Mouse (Mus musculus) fibroblast of lung, adult 2 months (primary cell): ENCODE data around the gene Slc7a1.

ENCODE experiments used
- DNase-seq: peaks from one replicate; pipeline ENCODE4 v3.0.0-alpha.2; 2011; ENCODE audit warnings: low read depth

Slc7a1 gene

DNA sequence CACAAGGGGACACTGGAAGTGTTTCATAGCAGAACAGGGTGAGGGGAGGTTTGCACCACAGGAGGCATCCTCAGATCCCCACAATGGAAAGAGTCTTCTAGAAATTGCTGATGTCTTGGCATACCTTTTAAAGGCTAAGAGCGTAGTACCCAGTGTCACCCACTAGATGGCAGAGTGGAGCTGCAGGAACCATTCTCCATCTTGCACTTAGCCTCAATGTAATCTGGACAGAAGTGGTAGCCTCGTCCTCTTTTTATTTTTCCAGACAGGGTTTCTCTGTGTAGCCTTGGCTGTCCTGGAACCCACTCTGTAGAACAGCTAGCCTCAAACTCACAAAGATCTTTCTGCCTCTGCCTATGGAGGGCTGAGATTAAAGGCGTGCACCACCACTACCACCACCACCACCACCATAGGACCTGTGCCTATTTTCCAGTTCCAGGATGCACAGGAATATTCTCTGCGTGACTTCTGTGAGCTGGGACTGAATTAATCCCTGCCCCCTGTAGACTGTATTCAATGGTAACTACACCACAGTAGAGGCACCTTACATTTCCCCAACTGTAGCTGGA lies 74.3 kb downstream of the Slc7a1 start:
- DNase-seq, result peak; percentile 33

DNA sequence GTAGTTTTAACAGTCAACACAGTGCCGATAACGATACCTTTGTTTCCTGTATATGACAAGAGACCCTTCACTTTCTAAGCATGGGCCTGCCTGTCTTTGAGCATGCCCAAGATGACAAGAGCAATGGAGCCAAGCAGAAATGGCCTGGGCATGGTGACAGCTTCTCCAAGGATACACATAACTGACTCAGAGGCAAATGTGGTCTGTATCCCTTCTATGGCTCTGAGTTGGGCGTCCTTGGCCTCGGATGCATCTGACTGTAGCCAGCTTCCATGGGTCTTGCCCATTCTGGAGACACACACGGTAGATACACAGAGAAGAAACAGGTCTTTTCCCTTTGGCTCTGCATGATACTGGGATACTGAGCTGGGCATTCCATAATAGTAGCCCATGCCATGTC lies 84.8 kb downstream of the Slc7a1 start:
- DNase-seq, result no peak

DNA sequence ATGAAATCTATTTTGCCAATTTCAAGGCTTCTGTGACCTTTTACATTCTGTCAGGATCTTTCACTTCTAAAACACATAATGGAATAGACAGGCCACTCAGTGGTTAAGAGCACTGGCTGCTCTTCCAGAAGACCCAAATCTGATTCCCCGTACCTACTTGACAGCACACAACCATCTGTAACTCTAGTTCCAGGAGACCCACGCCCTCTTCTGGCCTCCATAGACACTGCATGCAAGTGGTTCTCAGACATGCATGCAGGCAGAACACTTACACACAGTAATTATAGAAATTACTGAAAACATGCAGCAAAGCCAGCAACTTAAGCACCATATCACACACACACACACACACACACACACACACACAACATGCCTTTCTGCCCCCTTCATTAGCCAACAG lies 87.3 kb downstream of the Slc7a1 start:
- DNase-seq, result no peak

DNA sequence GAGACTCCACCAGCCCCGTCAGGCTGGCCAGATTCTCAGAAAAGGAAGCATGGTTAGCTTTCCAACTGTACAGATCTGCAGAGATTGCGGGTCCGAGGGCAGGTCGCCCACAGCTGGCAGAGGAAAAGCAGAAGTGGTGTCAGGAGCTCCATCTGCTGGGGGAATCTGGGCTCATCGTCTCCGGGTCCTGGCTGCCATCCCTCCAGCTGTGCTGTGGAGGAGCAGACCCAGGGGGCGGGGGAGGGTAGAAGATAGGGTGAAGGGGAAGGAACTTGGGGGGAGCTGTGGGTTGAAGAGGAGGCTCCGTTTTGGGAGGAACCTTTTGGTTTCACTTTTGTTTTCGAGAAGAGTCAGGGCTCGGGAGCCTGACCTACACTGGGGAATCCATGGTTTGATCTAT lies 88.9 kb downstream of the Slc7a1 start:
- DNase-seq, result no peak

DNA sequence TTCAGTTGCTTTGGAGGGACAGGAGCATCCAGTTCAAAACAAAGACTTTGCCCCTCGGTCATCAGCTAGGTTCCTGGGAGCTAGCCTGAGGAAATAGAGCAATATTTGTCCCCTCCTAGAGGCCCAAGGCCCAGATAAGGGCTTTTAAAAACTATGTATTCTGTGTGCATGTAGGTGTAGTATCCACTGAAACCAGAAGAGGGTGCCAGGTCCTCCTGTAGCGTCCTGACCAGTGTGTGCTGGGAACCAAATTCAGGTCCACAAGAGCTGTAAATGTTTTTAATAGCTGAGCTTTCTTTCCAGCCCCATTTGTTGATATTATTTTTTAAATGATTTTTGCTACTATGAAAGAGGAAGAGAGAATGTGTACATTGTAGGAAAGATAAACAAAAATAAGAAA lies 95.6 kb downstream of the Slc7a1 start:
- DNase-seq, result no peak

DNA sequence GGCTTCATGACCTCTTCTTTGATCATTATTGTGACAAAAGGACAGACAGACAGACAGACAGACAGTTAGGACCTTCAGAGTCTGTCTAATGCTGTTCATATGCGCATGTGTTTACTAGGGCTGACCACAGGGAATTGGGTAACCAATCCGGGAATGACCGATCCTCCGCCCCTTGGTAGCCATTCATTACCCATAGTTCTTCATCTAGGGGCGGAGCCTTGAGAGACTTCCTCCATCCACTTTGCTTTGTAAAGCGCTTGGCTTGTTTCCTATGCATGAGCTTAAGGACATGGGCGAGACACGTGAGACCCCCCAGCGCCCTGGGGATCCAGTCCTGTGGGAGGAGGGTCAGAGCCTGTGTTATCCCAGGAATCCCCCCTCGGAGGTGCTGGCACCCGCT lies 96.7 kb downstream of the Slc7a1 start:
- no peak for DNase-seq

DNA sequence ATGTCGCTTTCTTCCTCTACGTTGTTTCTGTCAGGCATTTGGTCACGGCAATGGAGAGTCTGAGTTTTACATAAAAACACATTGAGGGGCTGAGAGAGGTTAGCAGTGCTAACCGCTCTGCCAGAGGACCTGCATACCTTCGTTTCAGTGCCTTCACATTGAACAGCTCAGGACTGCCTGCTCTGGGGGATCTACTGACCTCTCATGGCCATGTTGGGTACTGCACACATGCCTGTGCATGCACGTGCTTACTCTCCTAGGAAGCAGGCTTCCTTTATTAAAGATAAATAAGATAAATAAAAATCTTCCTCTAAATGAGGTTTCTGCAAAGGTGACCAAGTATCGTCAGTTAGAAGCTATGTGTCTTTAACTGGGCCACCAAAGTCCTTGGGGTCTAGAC lies 106.4 kb downstream of the Slc7a1 start:
- DNase-seq, result no peak

DNA sequence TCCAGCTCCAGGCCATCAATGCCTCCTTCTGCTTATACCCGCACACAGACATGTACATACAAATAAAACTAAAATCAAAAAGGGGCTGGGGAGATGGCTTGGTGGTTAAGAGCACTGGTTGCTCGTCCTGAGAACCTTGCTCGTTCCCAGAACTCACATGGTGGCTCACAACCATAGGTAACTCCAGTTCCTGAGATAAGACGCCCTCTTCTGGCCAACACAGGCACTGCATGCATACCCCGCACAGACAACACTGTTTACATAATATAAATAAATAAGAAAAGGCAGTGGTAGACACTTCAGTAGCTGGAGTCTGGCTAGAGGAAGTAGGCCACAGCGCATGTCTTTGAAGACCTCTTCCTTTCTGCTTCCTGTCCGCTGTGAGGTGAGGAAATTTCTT lies 106.8 kb downstream of the Slc7a1 start:
- DNase-seq, result no peak

DNA sequence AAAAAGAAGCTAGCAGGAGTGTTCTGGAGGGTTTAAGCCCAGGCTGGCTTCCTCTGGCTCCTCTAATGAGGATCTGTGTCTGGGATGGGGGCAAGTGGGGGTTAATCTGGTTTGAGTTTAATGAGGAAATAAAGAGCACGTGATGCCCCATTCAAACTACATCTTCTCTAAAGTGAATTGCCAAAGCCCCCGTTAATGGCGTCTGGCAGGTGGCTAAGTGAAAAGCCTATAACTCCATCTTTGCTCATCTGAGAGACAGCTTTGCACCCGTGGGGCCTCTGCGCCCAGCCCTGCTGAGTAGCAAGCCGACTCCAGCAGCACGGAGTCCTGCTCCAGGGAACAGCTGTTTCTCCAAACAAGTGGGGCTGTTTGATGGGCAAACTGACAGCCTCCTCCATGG lies 109.8 kb downstream of the Slc7a1 start:
- no peak for DNase-seq

DNA sequence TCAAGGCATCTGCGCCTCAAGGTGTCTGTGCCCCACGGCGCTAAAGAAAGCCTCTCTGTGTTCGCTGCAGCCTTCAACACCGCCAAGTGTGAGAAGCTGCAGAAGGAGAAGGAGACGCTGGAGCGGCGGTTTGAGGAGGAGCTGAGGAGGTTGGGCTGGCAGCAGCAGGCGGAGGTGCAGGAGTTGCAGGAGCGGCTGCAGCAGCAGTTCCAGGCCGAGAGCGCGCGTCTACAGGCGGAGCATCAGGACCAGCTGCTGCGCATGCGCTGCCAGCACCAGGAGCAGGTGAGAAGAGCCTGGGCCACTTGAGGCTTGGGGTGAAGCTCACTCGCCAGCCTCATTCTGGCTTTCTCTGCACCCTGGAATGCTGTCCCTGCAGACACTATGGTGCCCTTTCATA lies 110.9 kb downstream of the Slc7a1 start:
- DNase-seq, result no peak

DNA sequence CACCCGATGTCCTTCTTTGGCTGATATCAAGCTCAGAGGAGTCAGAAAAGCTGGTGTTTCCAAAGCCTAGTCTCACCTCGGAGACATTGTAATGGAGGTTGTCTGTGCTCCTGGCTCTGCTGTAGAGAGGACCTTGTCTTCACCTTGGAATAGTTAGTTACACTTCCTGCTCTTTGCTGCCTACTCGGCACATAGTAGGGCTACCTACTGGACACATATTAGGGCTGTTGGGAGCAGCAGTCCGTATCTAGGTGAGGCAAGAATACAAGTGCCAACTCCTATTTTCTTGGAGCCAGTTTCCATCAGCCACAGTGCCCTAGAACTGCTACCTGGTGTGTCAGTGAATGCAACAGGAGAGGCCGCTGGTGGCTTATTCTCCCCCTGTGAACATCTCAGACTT lies 112.2 kb downstream of the Slc7a1 start:
- DNase-seq, result no peak

DNA sequence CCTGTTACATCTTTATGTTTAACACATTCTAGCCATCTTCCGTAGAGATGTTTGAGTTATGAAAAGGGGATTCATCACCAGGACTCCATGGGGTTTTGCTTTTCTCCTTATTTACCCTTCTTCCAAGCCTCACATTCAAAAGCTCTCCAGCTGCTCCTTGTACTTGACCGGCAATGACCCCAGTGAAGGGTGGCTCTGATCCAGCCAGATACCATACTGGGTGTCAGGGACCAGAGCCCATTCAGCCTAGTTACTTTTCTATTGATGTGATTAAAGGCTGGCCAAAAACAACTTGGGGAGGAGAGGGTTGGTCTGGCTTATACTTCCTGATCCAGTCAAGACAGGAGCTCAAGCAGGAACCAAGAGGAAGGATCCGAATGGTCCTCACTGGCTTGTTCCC lies 116.1 kb downstream of the Slc7a1 start:
- no peak for DNase-seq

DNA sequence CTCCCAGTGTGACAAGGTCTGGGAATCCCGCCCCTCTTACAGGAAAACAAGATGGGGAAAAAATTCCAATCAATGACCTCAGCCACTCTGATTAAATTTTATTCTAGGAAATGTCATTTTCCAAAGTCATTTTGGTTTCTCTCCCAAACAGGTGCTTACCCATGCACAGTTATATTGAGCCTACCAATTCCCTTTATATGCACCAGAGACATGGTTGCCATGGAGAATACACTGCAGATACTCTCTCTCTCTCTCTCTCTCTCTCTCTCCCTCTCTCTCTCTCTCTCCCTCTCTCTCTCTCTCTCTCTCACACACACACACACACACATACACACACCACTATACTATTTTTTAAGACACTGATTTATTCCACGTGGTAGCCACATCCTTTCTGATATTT lies 116.5 kb downstream of the Slc7a1 start:
- no peak for DNase-seq

DNA sequence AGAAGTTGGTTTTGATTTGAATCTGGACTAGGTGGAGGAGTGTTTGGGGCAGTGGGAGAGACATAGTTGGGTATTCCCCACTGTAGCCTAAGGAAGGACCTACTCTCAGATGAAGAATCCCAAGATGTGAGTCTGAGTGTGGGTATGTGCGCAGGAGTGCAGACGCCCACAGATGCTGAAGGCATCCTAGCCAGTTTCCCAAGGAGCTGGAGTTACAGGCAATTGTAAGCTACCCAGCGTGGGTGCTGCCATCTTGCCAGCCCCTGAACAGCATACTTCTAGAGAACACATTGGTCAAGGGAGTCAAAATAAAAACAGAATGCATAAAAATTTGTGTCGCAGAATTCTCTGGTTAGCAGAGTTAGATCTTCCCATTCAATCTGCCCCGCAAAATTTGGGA lies 117.1 kb downstream of the Slc7a1 start:
- no peak for DNase-seq

DNA sequence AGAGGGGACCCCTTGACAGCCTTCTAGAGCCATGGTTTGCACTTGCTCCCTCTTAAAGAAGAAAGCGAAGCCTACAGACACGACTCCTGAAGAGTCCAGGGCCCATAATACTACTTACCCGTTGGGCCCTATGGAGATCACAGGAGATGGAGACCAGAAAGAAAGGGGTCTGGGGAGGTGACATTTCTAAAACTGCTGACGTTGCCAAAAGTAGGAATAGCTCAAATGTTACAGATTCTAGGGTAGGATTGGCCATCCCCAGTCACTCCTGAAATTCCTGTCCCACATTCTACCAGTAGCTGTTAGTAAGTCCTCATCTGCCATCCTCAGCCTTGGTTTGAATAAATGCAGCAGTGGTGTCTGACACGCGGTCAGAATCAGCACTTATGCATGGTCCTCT lies 117.6 kb downstream of the Slc7a1 start:
- DNase-seq, result no peak

DNA sequence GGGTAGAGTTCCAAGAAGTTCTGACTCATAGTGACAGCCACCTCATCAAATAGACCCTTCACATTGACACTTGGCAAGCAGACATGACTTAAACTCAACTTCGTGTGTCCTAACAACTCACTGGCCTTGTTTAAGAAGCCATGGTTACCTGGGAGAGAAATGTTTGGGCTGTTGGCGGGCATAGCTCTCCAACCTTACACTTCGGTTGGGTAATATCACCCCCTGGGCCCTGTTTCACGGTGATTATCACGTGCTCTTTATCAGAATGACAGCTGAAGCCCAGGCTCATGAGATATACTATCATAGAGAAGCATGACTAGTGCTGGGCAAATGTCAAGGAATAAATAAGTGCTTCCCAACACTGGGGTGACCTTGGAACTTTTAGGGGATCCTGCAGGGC lies 119.4 kb downstream of the Slc7a1 start:
- no peak for DNase-seq

DNA sequence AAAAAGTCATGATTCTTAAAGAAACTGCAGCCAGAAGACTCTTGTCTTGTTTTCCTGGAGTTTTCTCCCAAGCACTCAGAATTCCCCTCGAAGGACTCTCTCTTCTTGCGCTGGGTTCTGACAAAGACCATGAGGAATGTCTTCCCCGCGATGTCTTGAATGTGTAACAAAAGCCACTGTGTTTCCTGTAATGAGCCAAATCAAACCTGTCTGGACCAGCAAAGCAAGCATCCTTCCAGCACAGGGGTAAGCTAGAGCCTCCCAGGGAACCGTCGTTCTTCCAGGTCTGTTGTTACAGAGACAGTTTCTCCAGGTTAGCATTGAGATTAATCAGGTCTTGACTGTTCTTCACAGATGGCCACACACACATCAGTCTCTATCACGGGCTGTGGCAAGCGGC lies 121.5 kb downstream of the Slc7a1 start:
- DNase-seq, result no peak
